Mouse (Mus musculus) myocyte (in vitro differentiated cells): ENCODE measurements around the gene Mast4. TPM values are rescaled to one million over a fixed set of nuclear protein-coding genes. Genes with fewer than 3 reads are reported as not detected.

Experiments
- H3K27me3 ChIP-seq: one replicate; pipeline ENCODE4 v1.6.1; 2011; ENCODE audit not compliant: control insufficient read depth, insufficient read depth, insufficient read length
- H3K36me3 ChIP-seq: one replicate; pipeline ENCODE4 v1.6.1; 2011; ENCODE audit not compliant: control insufficient read depth, insufficient read depth
- H3K4me2 ChIP-seq: one replicate; pipeline ENCODE4 v1.6.1; 2011; ENCODE audit warnings: low read depth, control low read depth
- H3K4me3 ChIP-seq: one replicate; pipeline ENCODE4 v1.5.1; 2011; ENCODE audit warnings: mild to moderate bottlenecking, control low read depth, moderate library complexity
- H3K79me2 ChIP-seq: one replicate; pipeline ENCODE4 v1.6.1; 2011; ENCODE audit not compliant: control insufficient read depth, insufficient read depth
- H3ac ChIP-seq: one replicate; pipeline ENCODE4 v1.6.1; 2011; ENCODE audit not compliant: control insufficient read depth, insufficient read length
- CEBPB ChIP-seq: IDR thresholded peaks from 2 replicates; pipeline ENCODE4 v1.6.1; 2011; ENCODE audit warnings: mild to moderate bottlenecking, moderate library complexity; ENCODE audit not compliant: poor library complexity, insufficient read depth, severe bottlenecking
- E2F4 ChIP-seq: IDR thresholded peaks from one replicate; pipeline ENCODE4 v1.6.1; 2011; ENCODE audit warnings: mild to moderate bottlenecking, control low read depth, moderate library complexity; ENCODE audit not compliant: insufficient read depth
- MAX ChIP-seq: IDR thresholded peaks from one replicate; pipeline ENCODE4 v1.6.1; 2011; ENCODE audit warnings: low read depth, mild to moderate bottlenecking, control low read depth
- MYOD1 ChIP-seq, 3 experiments: IDR thresholded peaks; one replicate each; pipeline ENCODE4 v1.6.1; 2011; ENCODE audit warnings: control low read depth in 2 of 3, low read depth in 2 of 3, mild to moderate bottlenecking in 2 of 3, moderate library complexity in 1 of 3; ENCODE audit not compliant: insufficient read length in 2 of 3, control insufficient read depth in 1 of 3
- MYOG ChIP-seq, 3 experiments: IDR thresholded peaks; one replicate each; pipeline ENCODE4 v1.6.1; 2011; ENCODE audit warnings: control low read depth in 2 of 3, low read depth in 2 of 3, mild to moderate bottlenecking in 2 of 3; ENCODE audit not compliant: insufficient read length in 2 of 3, control insufficient read depth in 1 of 3, insufficient read depth in 1 of 3
- POLR2A ChIP-seq: IDR thresholded peaks from one replicate; pipeline ENCODE4 v1.6.1; 2011; ENCODE audit warnings: low read depth, mild to moderate bottlenecking, control low read depth, moderate library complexity; ENCODE audit not compliant: insufficient read length
- POLR2AphosphoS2 ChIP-seq: IDR thresholded peaks from one replicate; pipeline ENCODE4 v1.6.1; 2011; ENCODE audit warnings: low read depth, control low read depth; ENCODE audit not compliant: insufficient read length
- REST ChIP-seq: IDR thresholded peaks from one replicate; pipeline ENCODE4 v1.6.1; 2011; ENCODE audit warnings: mild to moderate bottlenecking, control low read depth, moderate library complexity; ENCODE audit not compliant: insufficient read depth, insufficient read length
- SRF ChIP-seq: IDR thresholded peaks from one replicate; pipeline ENCODE4 v1.6.1; 2011; ENCODE audit warnings: low read depth; ENCODE audit not compliant: control insufficient read depth, insufficient read length
- TCF12 ChIP-seq: IDR thresholded peaks from one replicate; pipeline ENCODE4 v1.6.1; 2011; ENCODE audit warnings: mild to moderate bottlenecking, control low read depth; ENCODE audit not compliant: poor library complexity, insufficient read depth, severe bottlenecking
- TCF3 ChIP-seq: IDR thresholded peaks from one replicate; pipeline ENCODE4 v1.6.1; 2011; ENCODE audit warnings: low read depth, control low read depth; ENCODE audit not compliant: insufficient read length
- USF1 ChIP-seq: IDR thresholded peaks from one replicate; pipeline ENCODE4 v1.6.1; 2011; ENCODE audit warnings: low read depth, mild to moderate bottlenecking, control low read depth, moderate library complexity
- polyA plus RNA-seq: library from polyadenylated mRNA; unstranded; fragments of >200 nt; fragmentation: generic; extraction: Trizol; gene quantifications from one replicate; pipeline ENCODE4 v1.2.1, GENCODE M21; 2012; ENCODE audit warnings: missing spikeins

Gene Mast4
- polyA plus RNA-seq, 1 experiment: 15.0 TPM

DNA sequence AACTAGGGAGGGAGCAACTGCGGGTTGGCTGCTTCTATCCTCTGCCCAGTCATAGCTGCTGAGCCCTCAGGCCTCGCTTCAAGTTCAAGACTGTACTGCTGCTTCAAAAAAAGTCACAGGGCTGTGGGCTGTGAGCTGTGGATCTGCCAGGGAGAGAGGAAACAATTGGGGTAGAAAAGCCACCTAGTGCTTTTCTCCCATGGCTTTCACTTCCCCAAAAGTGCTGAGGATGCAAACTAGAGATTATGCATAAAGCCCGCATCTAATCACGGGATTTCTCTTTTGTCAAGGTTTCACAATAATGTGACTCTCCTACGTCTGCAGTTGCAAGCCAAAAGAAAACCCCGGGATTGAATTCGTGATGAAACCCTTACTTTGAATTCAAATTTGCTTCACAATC lies 268.9 kb downstream of the Mast4 start:
- no peak overlapping the region for H3ac ChIP-seq
- H3K4me2 ChIP-seq: no peak overlapping the region
- TF ChIP-seq SRF: no peak
- no peak for TF ChIP-seq E2F4
- TF ChIP-seq TCF3: no peak
- TF ChIP-seq POLR2A: no peak
- TF ChIP-seq MYOD1 (IDR thresholded peaks at IDR 0.05; ENCODE audit: control insufficient read depth in 1 of 3, insufficient read length in 2 of 3, low read depth in 2 of 3): no peak
- TF ChIP-seq USF1: no peak
- no peak for TF ChIP-seq POLR2AphosphoS2
- no peak for TF ChIP-seq TCF12
- TF ChIP-seq CEBPB: no peak
- TF ChIP-seq MAX: no peak
- no peak for TF ChIP-seq MYOG (IDR thresholded peaks at IDR 0.05; ENCODE audit: control insufficient read depth in 1 of 3, insufficient read depth in 1 of 3, insufficient read length in 2 of 3, low read depth in 2 of 3)
- no peak for TF ChIP-seq REST
- no peak overlapping the region for H3K4me3 ChIP-seq
- no peaks in the 10 kb centered on the region for H3K27me3 ChIP-seq
- no peaks in the 10 kb centered on the region for H3K36me3 ChIP-seq
- no peaks in the 10 kb centered on the region for H3K79me2 ChIP-seq

DNA sequence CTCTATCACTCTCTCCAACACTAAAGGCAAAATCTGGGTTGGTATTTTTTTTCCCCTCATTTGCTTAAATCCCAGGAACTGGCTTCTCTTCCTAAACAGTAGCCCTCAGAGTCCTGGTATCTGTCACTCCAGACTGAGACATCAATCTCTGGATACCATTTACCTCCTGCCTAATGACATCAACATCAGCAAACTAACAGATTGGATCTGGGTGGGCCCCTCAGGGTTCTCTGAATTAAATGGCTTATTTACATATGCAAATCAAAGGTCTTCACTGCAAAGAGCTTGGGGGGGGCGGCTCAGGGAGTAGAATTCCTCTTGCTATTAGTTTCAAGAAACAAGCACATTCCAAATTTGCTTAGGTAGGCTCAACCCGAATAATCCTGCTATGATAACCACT lies 272.6 kb downstream of the Mast4 start:
- Histone ChIP-seq H3K36me3 (no peaks in the 10 kb centered on the region), H3ac (no peak overlapping the region), H3K79me2 (no peaks in the 10 kb centered on the region), H3K4me2 (no peak overlapping the region), H3K4me3 (no peak overlapping the region), H3K27me3 (no peaks in the 10 kb centered on the region)
- no peak for TF ChIP-seq TCF12
- no peak for TF ChIP-seq MAX
- TF ChIP-seq MYOG (IDR thresholded peaks at IDR 0.05; ENCODE audit: control insufficient read depth in 1 of 3, insufficient read depth in 1 of 3, insufficient read length in 2 of 3, low read depth in 2 of 3): no peak
- TF ChIP-seq MYOD1 (IDR thresholded peaks at IDR 0.05; ENCODE audit: control insufficient read depth in 1 of 3, insufficient read length in 2 of 3, low read depth in 2 of 3): no peak
- no peak for TF ChIP-seq REST
- TF ChIP-seq USF1: no peak
- no peak for TF ChIP-seq SRF
- TF ChIP-seq CEBPB: no peak
- TF ChIP-seq E2F4: no peak
- TF ChIP-seq POLR2A: no peak
- no peak for TF ChIP-seq TCF3
- no peak for TF ChIP-seq POLR2AphosphoS2

DNA sequence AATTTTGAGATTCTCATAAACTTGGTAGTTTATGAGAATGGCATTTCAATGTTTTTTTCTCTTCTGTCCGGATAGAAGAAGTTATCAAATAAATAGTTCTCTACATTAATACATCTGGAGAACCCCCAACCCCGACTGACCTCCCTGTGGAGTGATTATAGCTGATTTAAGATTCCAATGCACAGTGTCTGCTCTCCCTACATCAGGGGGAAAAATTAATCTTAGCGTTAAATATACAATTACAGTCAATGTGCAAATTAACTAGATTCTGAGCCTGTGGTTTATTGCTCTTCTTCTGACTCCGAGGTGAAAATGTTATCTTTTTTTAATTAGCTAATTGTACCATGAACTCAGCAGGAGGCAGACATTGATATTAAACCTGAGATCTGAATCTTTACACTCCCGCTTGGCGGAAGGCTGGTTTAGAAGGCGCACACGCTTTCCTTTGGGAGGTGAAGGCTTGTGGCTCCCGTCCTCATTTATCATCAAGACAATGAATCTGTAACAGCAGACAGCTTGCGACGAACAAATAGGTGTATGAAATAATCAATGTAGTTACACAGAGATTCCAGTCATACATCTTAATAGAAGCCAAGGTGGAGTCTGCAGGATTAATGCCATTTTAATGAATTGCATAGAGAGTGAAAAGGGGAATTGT lies 274.2 kb downstream of the Mast4 start:
- Histone ChIP-seq H3ac (no peak overlapping the region), H3K4me2 (no peak overlapping the region), H3K79me2 (no peaks in the 10 kb centered on the region), H3K27me3 (no peaks in the 10 kb centered on the region), H3K4me3 (no peak overlapping the region), H3K36me3 (no peaks in the 10 kb centered on the region)
- no peak for TF ChIP-seq USF1
- no peak for TF ChIP-seq SRF
- no peak for TF ChIP-seq E2F4
- TF ChIP-seq MYOD1 (IDR thresholded peaks at IDR 0.05; ENCODE audit: control insufficient read depth in 1 of 3, insufficient read length in 2 of 3, low read depth in 2 of 3): no peak
- no peak for TF ChIP-seq MAX
- TF ChIP-seq CEBPB: no peak
- TF ChIP-seq MYOG (IDR thresholded peaks at IDR 0.05; ENCODE audit: control insufficient read depth in 1 of 3, insufficient read depth in 1 of 3, insufficient read length in 2 of 3, low read depth in 2 of 3): no peak
- TF ChIP-seq TCF3: no peak
- TF ChIP-seq POLR2AphosphoS2: no peak
- no peak for TF ChIP-seq POLR2A
- TF ChIP-seq TCF12: no peak
- TF ChIP-seq REST: no peak

DNA sequence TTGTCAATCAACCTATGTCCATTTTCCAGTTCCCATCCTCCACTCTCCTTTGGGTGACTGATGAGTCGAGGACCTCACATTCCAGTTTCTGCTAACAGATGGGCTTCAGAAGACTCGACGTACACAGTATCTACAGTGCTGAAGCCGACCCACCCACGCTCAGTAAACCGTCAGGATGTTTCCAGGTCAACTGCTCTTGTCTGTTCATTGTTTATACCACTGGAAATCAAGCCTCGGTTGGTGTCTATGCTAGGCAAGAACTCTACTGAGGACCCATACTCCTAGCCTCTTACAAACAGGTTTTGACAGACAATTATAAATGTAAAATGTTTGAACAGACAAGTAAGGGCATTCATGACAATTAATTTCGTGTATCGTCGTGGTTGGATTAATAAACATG lies 277.8 kb downstream of the Mast4 start:
- no peak overlapping the region for H3ac ChIP-seq
- H3K4me2 ChIP-seq: no peak overlapping the region
- no peak overlapping the region for H3K4me3 ChIP-seq
- TF ChIP-seq CEBPB (no peak), MYOD1 (IDR thresholded peaks at IDR 0.05; ENCODE audit: control insufficient read depth in 1 of 3, insufficient read length in 2 of 3, low read depth in 2 of 3) (no peak), TCF3 (no peak), E2F4 (no peak), TCF12 (no peak), POLR2AphosphoS2 (no peak), MYOG (IDR thresholded peaks at IDR 0.05; ENCODE audit: control insufficient read depth in 1 of 3, insufficient read depth in 1 of 3, insufficient read length in 2 of 3, low read depth in 2 of 3) (no peak), POLR2A (no peak), USF1 (no peak), SRF (no peak), MAX (no peak), REST (no peak)
- H3K27me3 ChIP-seq: no peaks in the 10 kb centered on the region
- no peaks in the 10 kb centered on the region for H3K36me3 ChIP-seq
- no peaks in the 10 kb centered on the region for H3K79me2 ChIP-seq
